Mouse (Mus musculus): Measurements from ENCODE around the gene Rora.

Rora gene

DNA sequence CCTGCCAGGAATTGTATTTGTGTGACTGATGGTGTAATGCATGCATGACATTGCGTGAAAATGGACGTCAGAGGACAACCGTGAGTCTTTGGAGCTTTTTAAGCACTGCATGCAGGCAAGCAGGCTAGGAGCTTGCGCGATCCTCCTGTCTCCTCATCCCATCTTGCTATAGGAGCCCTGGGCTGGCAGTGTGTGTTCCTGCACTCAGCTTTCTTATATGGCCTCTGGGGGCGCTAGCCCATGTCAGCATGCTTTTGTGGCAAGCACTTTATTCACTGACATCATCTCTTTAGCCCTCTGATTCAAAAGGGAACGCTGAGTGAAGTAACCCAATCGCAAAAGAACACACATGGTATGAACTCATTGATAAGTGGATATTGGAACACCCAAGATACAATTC is 105.7 kb downstream of the Rora start:
- DNase-seq (ENCODE audit: low read depth, low spot score): no peak

GRCm38 (mm10) chr9:68760329-68760728 is 106.7 kb downstream of the Rora start:
- no peak for DNase-seq (ENCODE audit: low read depth, low spot score)

DNA sequence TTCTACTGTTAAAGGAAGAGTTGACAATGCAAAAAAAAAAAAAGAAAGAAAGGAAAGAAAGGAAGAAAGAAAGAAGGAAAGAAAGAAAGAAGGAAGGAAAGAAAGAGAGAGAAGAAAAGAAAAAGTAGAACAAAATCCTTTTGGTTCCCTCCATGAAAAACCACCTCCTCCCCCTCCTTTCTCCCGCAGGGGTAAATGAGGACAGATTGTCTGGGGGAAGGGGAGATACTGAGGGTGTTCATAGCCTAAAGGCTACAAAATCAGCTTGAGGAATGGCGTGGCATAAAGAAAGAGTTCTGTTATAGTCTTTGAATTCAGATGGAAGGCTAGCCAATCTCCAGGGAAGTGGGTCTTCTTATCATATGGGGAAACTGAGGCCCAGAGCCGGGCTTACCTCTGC is 107.3 kb downstream of the Rora start:
- DNase-seq (ENCODE audit: low read depth, low spot score): no peak

GRCm38 (mm10) chr9:68761672-68762071 is 108.1 kb downstream of the Rora start:
- DNase-seq (ENCODE audit: low read depth, low spot score): no peak

GRCm38 (mm10) chr9:68765595-68765994 is 112.0 kb downstream of the Rora start:
- no peak for DNase-seq (ENCODE audit: low read depth, low spot score)

DNA sequence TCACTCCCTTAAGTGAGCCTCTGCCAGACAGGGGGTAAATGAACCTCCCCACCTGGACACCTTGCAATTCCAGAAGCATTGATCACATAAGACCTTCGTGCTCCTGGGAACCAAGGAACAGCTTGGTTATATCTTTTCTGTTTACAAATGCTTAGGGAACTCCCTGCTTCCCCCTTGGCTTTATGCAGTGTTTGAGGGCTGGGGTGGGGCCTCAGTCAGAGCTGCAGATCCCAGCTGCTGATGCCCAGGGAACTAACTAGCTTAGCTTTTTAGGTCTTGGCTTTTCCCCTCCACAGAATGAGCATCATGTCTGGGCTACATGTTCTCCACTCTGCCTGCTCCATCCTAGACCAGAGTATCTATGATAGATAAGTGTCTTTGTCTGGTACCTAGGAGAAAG is 116.1 kb downstream of the Rora start:
- DNase-seq (ENCODE audit: low read depth, low spot score): no peak

DNA sequence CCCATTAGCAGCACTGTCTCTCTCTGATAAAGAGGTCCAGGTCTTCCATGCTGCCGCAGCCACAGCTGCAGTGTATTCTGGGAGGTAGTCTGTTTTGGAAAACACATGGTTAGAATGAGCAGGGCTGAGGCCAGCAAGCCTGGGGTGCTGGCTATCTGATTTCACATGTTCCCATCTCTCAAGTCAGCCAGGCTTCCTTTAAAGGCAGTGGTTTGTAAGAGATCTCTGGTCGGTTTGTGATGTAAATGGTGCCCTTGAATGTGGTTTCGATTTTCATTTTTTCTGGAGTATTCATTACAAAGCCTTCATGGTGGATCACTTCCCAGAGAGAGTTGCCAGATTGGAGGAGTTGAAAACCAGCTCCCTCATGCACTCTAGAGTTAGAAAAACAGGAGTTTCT is 117.8 kb downstream of the Rora start:
- no peak for DNase-seq (ENCODE audit: low read depth, low spot score)

DNA sequence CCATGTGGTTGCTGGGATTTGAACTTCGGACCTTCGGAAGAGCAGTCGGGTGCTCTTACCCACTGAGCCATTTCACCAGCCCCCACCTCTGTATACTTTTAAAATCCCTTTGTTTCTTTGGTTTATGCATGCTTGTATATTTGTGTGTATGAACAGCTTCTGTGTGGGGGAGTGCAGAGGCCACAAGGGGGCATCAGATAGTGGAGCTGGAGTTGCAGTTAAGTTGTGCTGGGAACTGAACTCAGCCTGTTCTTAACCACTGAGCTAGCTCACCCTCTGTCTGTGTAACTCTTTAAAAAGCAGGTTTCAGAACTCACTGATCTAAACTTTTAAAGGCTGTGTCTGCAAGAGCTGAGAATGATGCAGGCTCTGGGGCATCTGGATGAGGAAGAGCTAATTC is 120.2 kb downstream of the Rora start:
- no peak for DNase-seq (ENCODE audit: low read depth, low spot score)

- no peak for DNase-seq (ENCODE audit: low read depth, low spot score)
These were observed 128.4 kb downstream of the Rora start for GRCm38 (mm10) chr9:68782011-68782410.

- no peak for DNase-seq (ENCODE audit: low read depth, low spot score)
These were observed 129.0 kb downstream of the Rora start for GRCm38 (mm10) chr9:68782604-68783003.

- no peak for DNase-seq (ENCODE audit: low read depth, low spot score)
These were observed 129.7 kb downstream of the Rora start for GRCm38 (mm10) chr9:68783246-68783645.

- DNase-seq (ENCODE audit: low read depth, low spot score): no peak
These were observed 133.2 kb downstream of the Rora start for GRCm38 (mm10) chr9:68786614-68787293.

- no peak for DNase-seq (ENCODE audit: low read depth, low spot score)
These were observed 134.1 kb downstream of the Rora start for GRCm38 (mm10) chr9:68787665-68788064.

DNA sequence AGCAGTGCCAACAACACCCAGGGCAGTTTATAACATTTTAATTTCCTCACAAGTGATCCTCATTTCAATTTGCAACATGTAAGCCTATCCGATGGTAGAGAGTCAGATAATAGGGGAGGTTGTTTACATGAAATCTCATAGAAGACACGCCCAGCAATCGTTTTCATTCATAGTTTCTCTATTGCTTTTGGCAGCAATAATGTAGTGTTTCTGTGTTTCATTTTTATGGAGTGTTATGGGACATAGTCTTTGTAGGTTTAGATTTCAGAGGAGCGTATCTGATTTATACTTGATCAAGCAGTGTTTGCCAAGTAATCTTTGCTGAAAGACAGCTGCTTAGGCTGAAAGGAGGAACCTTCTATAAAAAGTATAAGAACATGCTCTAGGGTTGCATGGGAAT is 137.3 kb downstream of the Rora start:
- no peak for DNase-seq (ENCODE audit: low read depth, low spot score)

DNA sequence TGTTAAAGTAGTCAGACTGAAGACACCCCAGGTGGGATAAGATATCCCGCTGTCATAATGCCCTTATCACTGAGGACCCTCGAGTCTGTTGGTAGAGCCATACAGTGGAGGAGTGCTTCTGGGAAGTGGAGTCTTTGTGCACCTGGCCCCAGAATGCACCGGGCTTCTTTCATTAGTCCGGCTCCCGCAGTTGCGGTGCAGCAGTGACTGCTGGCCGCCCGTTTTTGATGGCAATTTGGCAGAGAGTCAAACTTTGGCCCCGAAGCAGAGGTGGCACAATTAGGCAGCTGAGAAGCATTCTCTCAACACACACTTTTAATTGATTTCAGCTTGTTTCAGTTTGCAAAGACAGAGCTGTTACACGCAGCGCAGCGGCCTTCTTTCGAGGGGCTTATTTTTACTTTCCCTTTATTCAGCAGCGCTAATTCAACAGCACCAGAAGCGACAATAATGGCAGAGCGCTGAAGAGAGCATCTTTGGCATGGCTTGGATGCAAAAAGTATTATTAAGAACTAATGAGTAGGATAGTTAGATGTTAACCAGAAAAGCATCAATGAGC is 138.5 kb downstream of the Rora start:
- DNase-seq (ENCODE audit: low read depth, low spot score): no peak

GRCm38 (mm10) chr9:68795314-68795713 is 141.7 kb downstream of the Rora start:
- peak; percentile 77 for DNase-seq (ENCODE audit: low read depth, low spot score)

DNA sequence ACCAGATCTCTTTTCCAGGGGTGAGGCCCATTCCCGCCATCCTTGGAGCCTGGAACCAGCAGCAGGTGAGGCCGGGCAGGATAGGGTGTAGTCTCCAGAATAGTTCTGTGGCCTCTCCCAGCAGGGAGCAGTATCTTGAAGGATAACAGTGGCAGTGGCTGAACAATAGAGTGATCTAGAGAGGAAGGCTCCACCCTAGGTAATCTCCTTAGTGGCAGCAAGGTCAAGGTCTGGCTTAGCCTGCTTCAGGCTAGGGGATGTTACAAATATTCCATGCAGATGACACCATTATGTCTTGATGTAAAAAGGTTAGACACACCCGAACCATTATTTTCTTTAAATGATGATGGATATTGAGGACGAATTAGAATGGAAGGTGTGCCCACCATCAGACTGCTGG is 144.6 kb downstream of the Rora start:
- no peak for DNase-seq (ENCODE audit: low read depth, low spot score)

GRCm38 (mm10) chr9:68799065-68799464 is 145.5 kb downstream of the Rora start:
- DNase-seq (ENCODE audit: low read depth, low spot score): no peak

DNA sequence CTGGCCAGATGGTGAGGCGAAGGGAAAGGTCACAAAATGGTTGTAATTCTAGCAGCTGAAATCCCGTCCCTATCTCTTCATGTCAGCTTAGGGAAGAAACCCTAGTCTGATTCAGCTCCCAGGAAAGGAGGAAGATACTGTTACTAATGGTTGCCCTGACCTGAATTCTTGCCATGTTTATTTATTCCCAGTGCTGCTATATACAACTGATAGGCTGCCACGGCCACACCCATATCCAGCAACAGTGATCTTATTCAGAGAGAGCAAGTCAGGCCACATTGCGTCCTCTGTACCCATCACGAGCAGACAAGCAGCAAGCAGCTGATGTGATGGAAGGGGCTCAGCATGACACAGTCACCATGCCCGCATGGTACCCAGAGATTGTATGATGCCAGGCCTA is 150.6 kb downstream of the Rora start:
- peak; percentile 33 for DNase-seq (ENCODE audit: low read depth, low spot score)

- peak; percentile 33 for DNase-seq (ENCODE audit: low read depth, low spot score)
These were observed 152.2 kb downstream of the Rora start for GRCm38 (mm10) chr9:68805776-68806175.

- no peak for DNase-seq (ENCODE audit: low read depth, low spot score)
These were observed 154.1 kb downstream of the Rora start for GRCm38 (mm10) chr9:68807735-68808134.

- no peak for DNase-seq (ENCODE audit: low read depth, low spot score)
These were observed 155.9 kb downstream of the Rora start for GRCm38 (mm10) chr9:68809536-68809935.

DNA sequence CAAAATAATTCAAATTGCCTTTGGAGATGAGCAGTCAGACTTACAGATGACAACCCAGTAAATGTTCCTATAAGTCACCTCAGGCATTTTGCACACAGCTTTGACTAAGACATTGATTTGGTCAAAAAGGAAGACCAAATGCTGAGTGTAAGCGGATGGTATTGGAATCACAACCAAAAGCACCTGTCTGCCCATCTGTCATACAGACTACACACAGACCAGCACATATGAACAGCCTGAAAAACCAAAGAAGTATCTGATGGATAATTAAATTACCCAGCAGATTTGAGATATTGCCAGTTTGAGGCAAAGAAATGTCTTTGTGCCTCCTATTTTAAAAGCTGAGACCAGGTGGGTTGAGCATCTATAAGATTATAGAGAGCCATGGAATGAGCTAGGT is 161.1 kb downstream of the Rora start:
- DNase-seq (ENCODE audit: low read depth, low spot score): no peak

GRCm38 (mm10) chr9:68815877-68816276 is 162.3 kb downstream of the Rora start:
- no peak for DNase-seq (ENCODE audit: low read depth, low spot score)

Data from mesoderm, embryonic 11.5 days (tissue).